Mouse (Mus musculus) bone marrow macrophage, adult 2 months (primary cell): ENCODE measurements around the gene Rps21. TPM values are rescaled to one million over a fixed set of nuclear protein-coding genes. Genes with fewer than 3 reads are reported as not detected.
A peak's percentile ranks its signal among the peaks of the same experiment; 100 is the strongest.

ENCODE experiments used
- H3K27ac ChIP-seq: 2 replicates; pipeline ENCODE4 v1.5.1; 2012; ENCODE audit warnings: low read depth, low read length; ENCODE audit not compliant: insufficient read depth
- H3K4me1 ChIP-seq: 2 replicates; pipeline ENCODE4 v1.6.1; 2012; ENCODE audit warnings: low read length; ENCODE audit not compliant: control insufficient read depth, insufficient read depth
- H3K4me3 ChIP-seq: 2 replicates; pipeline ENCODE4 v1.5.1; 2012; ENCODE audit warnings: mild to moderate bottlenecking, low read length, moderate library complexity; ENCODE audit not compliant: insufficient read depth
- CTCF ChIP-seq: IDR thresholded peaks from 2 replicates; pipeline ENCODE4 v1.5.1; 2012; ENCODE audit warnings: low read depth, mild to moderate bottlenecking, low read length, moderate library complexity
- POLR2A ChIP-seq: IDR thresholded peaks from 2 replicates; pipeline ENCODE4 v1.6.1; 2012; ENCODE audit warnings: mild to moderate bottlenecking, low read depth, low read length, borderline replicate concordance
- polyA plus RNA-seq: library from polyadenylated mRNA; stranded (reverse); fragments of >200 nt; gene quantifications from 2 replicates; pipeline ENCODE4 v1.2.4, GENCODE M21; 2012; ENCODE audit not compliant: missing spikeins, insufficient read depth, insufficient read length

Rps21 gene
- polyA plus RNA-seq, 1 experiment: 1,564 TPM

DNA sequence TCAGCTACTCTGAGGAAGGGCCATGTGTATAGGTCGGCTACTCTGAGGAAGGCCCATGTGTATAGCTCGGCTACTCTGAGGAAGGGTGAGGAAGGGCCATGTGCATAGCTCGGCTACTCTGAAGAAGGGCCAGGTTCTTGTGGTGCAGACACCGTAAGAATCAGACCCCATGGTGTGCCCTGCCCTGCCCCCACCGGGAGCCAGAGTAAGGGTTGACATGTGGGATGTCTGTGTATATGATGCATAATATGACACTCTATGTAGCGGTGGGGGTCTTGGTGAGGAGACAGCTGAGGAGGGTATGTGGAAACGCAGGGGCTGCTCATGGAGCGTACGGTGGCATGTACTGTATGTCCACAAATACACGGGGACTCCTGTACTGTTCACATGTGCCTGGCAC, 12.2 kb downstream of the Rps21 start:
- no peak overlapping the region for H3K27ac ChIP-seq
- H3K4me1 ChIP-seq: peaks cover 24% of the 10 kb centered on the region
- no peak for TF ChIP-seq CTCF
- no peak for TF ChIP-seq POLR2A
- H3K4me3 ChIP-seq: no peak overlapping the region

DNA sequence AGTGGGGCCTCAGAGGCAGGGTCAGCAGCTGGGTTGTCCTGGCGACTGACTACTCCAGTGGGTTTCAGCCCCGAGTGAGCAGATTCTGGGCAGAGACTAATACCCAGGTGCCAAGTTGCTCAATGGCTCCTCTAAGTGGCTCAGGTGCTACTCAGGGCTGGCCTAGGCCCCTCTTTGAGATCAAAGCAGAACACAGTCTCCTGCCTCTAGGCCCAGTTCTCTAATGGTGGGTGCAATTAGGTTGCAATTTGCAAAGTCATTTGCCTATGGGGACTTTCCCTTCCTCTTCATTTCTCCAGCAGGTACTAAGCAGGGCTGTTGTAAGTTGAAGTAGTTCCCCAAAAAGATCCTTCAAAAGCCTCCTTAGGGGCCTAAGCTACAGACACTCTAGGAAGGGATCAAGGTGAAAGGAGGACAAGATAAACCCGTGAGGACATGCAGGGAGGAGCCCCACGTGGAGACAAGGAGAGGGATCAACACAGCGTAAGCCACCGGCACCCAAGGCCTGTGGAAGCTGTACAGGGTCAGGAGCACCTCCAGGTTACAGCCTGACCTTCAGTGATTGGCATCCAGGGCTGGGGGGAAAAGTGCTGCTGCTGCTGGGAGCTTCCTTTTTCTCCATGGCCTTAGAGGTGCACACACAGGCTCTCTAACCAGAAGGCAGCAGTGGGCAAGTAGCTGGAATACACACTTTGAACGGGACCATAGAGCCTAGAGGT, 13.5 kb downstream of the Rps21 start:
- Histone ChIP-seq H3K27ac (peak overlapping the region; percentile 6; the same call in 1 of the 2 replicates), H3K4me3 (no peak overlapping the region), H3K4me1 (peaks cover 24% of the 10 kb centered on the region)
- no peak for TF ChIP-seq POLR2A
- no peak for TF ChIP-seq CTCF

DNA sequence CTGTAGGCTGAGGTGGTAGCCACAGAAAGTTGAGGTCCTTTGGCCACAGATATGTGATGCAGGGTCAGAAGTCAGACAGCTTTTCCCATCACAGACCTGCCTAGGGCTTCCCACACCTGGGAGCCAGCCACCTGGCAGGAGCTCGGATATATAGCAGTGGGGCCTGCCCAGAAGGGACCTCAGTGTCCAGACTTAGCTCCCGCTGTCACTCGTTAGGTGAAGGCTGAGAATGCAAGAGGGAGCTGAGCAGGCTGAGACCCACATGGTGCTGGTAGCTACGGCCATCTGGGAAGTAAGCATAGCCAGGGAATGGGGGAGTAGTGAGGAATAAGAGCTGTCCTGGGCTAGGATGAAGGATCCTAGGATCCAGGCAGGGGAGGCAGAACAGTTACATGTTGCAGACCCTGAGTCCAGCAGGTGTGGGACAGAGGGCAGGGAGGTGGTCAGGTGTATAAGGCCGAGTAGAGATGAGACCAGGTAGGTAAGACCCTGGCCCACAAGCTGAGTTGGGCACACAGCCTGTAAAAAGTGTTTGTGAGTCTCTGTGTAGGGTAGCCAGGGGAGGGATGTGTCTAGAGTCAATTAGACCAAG, 14.7 kb downstream of the Rps21 start:
- peaks cover 29% of the 10 kb centered on the region for H3K4me1 ChIP-seq
- TF ChIP-seq CTCF (no peak), POLR2A (no peak)
- no peak overlapping the region for H3K27ac ChIP-seq
- H3K4me3 ChIP-seq: peak overlapping the region; percentile 72

- TF ChIP-seq CTCF (no peak), POLR2A (no peak)
- peaks cover 29% of the 10 kb centered on the region for H3K4me1 ChIP-seq
- peak overlapping the region; percentile 72 for H3K4me3 ChIP-seq
- no peak overlapping the region for H3K27ac ChIP-seq
Measured at GRCm38 (mm10) chr2:180272884-180273321, 15.7 kb downstream of the Rps21 start.

- Histone ChIP-seq H3K27ac (no peak within 1 kb of the TSS), H3K4me3 (peak within 1 kb of the TSS; percentile 72), H3K4me1 (peaks cover 29% of the 10 kb centered on the region)
- TF ChIP-seq POLR2A: no peak
- TF ChIP-seq CTCF: no peak
Measured at GRCm38 (mm10) chr2:180273394-180274244, 16.4 kb downstream of the Rps21 start, which contains the start of gene Cables2. Gene Cables2, minus strand, starts transcription at chr2:180273496.

DNA sequence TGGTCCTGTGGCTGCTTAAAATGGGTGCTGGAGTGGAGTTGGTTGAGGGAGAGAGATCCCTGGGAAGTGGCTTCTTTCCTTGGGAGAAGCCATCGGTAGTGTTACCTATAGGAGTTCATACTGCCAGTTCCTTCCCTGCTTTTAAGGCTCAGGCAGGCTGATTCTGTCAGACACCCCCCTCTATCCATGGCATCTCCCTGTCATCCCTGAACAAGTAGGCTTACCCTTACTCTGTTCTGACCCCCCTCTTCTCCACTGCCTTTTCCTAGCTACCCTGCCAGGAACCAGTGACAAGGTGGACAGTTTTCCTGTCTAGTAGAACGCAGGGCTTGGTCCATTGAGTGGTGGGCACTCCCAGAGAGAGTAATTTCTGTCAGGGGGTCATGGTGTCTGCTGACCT, 17.3 kb downstream of the Rps21 start:
- TF ChIP-seq CTCF (no peak), POLR2A (no peak)
- Histone ChIP-seq H3K4me3 (no peak overlapping the region), H3K4me1 (peaks cover 28% of the 10 kb centered on the region), H3K27ac (no peak overlapping the region)

DNA sequence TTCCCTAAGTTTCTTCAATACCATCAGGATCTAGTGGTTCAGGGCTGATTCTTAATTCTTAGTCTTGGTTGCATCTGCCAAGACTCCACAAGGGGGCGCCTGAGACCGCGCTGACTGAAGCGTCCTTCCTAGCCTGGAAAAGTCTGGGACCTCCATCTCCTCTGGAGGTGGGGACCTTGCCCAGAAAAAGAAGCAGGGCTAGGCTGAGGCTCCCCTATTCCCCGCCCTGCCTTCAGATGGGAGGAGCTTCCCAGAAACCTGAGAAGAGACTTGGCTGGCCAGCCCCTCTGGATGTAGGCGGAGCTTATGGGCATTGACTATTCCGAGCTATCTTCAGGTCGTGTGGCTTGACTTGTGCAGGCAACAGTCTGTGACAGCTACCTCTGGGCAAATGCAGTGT, 18.7 kb downstream of the Rps21 start:
- Histone ChIP-seq H3K27ac (no peak overlapping the region), H3K4me1 (peaks cover 15% of the 10 kb centered on the region), H3K4me3 (peak overlapping the region; percentile 8; the same call in 1 of the 2 replicates)
- peak; percentile 84 for TF ChIP-seq CTCF
- no peak for TF ChIP-seq POLR2A

DNA sequence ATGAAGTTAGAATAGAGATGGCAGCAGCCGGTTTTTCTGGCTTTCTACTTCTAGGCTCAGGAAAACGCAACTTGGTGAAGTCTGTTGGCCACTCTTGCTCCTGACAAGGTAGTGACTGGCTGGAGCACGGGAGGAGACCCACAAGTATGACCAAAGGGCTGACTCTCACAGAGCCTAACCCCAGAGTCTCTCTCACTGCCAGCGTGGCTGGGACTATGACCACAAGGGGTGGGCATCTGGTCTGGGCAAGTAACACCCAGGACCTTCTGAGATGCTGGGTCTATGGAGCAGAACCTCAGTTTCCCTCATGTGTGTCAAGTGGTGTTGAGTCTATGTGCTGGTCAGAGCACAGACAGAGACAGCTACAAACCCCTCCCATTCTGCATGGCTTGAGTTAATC, 19.2 kb downstream of the Rps21 start:
- Histone ChIP-seq H3K4me1 (peaks cover 11% of the 10 kb centered on the region), H3K27ac (no peak overlapping the region), H3K4me3 (no peak overlapping the region)
- no peak for TF ChIP-seq POLR2A
- no peak for TF ChIP-seq CTCF

- TF ChIP-seq CTCF: no peak
- no peak for TF ChIP-seq POLR2A
- no peak overlapping the region for H3K4me3 ChIP-seq
- H3K27ac ChIP-seq: no peak overlapping the region
- peaks cover 11% of the 10 kb centered on the region for H3K4me1 ChIP-seq
Measured at GRCm38 (mm10) chr2:180276851-180277259, 19.7 kb downstream of the Rps21 start.

DNA sequence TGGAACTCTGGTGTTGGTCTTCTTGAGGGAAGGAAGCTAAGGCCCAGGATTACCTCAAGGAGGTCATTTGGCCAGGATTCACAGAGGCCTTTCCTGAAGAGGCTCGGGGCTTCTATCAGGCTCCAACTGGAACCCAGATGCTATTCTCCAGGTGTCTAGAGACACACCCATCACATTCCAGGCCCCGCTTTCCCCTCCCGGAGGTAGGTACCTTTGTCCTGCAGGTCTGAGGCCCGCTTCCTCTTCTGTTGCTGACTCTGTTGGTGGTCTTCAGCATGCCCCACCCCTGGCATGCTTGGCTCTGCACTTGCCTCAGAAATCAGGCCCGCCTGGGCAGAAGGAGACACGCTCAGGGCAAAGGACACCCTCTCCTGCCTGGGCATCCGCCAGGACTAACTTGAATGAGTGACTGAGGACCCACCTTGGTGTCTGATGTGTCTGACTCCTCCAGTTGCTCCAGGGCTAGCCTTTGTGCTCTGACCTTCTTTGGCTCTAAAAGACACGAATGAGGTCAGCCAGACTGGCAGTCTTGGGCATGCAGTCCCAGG, 20.7 kb downstream of the Rps21 start:
- peaks cover 5% of the 10 kb centered on the region for H3K4me1 ChIP-seq
- no peak for TF ChIP-seq CTCF
- H3K27ac ChIP-seq: no peak overlapping the region
- no peak overlapping the region for H3K4me3 ChIP-seq
